Mouse (Mus musculus): ENCODE data around the gene 4930470P17Rik.

GRCm38 (mm10) chr2:170530256-170530655 is 71.6 kb downstream of the 4930470P17Rik start:
- TF ChIP-seq CTCF (IDR thresholded peaks at IDR 0.05), result no peak
- TF ChIP-seq POLR2A (IDR thresholded peaks at IDR 0.05; ENCODE audit: insufficient read depth, low read depth, low read length), result no peak
- no peak for TF ChIP-seq EP300 (IDR thresholded peaks at IDR 0.05; ENCODE audit: insufficient read depth, low read depth, low read length)

All from heart, adult 2 months (tissue).